In the genomic region with DNA sequence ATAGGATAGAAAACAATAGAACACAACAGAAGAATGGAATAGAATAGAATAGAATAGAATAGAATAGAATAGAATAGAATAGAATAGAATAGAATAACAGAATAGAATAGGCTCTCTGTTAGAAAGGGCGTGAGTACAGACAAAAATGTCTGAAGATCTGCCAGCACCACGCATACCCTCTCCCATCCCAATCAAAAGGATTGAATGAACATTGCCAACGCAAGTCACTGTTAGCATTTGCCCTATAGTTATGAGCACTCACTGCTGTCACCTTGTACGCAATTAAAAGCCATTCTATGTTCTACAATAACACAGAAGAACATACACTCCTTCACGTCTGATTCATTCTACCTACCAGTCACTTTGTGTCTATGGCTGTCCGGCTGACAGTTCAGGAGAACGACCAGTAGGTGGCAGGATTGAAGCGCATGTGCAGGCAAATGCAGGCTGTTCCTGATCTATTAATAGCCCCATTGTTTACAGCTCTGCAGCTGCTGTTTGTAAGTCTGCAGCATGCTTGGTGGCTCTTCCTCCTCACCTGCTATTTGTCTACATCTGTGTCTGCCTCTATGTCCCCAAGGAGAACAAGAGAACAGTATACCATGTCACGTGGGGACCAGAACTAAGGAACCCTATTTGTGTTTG, we compare ENCODE assay signal across 8 mouse cellular contexts. TPM values are rescaled to one million over a fixed set of nuclear protein-coding genes. Genes with fewer than 3 reads are reported as not detected.
DNase-seq lines count a peak whose midpoint lies in the region; ATAC-seq lines count a peak whose summit lies in the region.

No protein-coding gene starts in this region.

- 19% methylated on average over 9 of the region's 9 CpGs for WGBS in hindbrain, embryonic 15.5 days

- no peaks in the 10 kb centered on the region for H3K27me3 ChIP-seq in hindbrain, embryonic 15.5 days

- peak; percentile 82 for DNase-seq in R1 (ENCODE audit: low read depth, low spot score)
- peak; percentile 85 to 89 for DNase-seq in cerebellum, postnatal 14 days
- DNase-seq in frontal cortex, postnatal 25 days (ENCODE audit: low spot score in 2 of 2), result peak; percentile 44 to 65
- DNase-seq in layer of hippocampus, postnatal 36 days, result peak; percentile 75 to 78
- peak; percentile 87 for DNase-seq in lung, postnatal 36 days
- DNase-seq in right cerebral cortex, adult 18-20 months, result peak; percentile 81
- DNase-seq in urinary bladder, postnatal 36 days (ENCODE audit: low spot score in 2 of 2), result peak; percentile 41 to 64

- no peak overlapping the region for H3K9ac ChIP-seq in hindbrain, embryonic 15.5 days

- H3K27ac ChIP-seq in hindbrain, embryonic 15.5 days (replicated peaks), result no peak overlapping the region

- no peaks in the 10 kb centered on the region for H3K36me3 ChIP-seq in hindbrain, embryonic 15.5 days

- H3K4me2 ChIP-seq in hindbrain, embryonic 15.5 days, result no peak overlapping the region

- 0 out of 2 replicates have a peak, but pooled peaks cover 4% of the 10 kb centered on the region for H3K4me1 ChIP-seq in hindbrain, embryonic 15.5 days (replicated peaks)

- peak; percentile 89 for ATAC-seq in hindbrain, embryonic 15.5 days (ENCODE audit: low FRiP score, low read depth)

- no peaks in the 10 kb centered on the region for H3K9me3 ChIP-seq in hindbrain, embryonic 15.5 days

- no peak overlapping the region for H3K4me3 ChIP-seq in hindbrain, embryonic 15.5 days

RNA-seq across cellular contexts. Expression of gene Traf6, which starts 13.0 kb away (rescaled TPM):
- 5.6 and 5.7 TPM in 2 replicates for polyA plus RNA-seq in hindbrain, embryonic 15.5 days (2015; fragmentation: Nextera tagmentation; extraction: Ambion mirVana)
- total RNA-seq in layer of hippocampus, postnatal 36 days (2021), result 10 to 100 TPM; 14.9 to 15.4 TPM

RNA-seq across cellular contexts. Expression of gene B230118H07Rik, which starts 15.8 kb away (rescaled TPM):
- polyA plus RNA-seq in hindbrain, embryonic 15.5 days (2015; fragmentation: Nextera tagmentation; extraction: Ambion mirVana), result 46.4 and 49.5 TPM in 2 replicates
- total RNA-seq in layer of hippocampus, postnatal 36 days (2021), result 10 to 100 TPM; 32.8 to 35.2 TPM

RNA-seq across cellular contexts. Expression of gene Rag1, which starts 15.9 kb away (rescaled TPM):
- 0.12 TPM in 2 replicates for polyA plus RNA-seq in hindbrain, embryonic 15.5 days (2015; fragmentation: Nextera tagmentation; extraction: Ambion mirVana)
- under 1 TPM; 0.10 to 0.12 TPM for total RNA-seq in layer of hippocampus, postnatal 36 days (2021)

RNA-seq across cellular contexts. Expression of gene Rag2, which starts 40.7 kb away (rescaled TPM):
- not detected in 2 replicates for polyA plus RNA-seq in hindbrain, embryonic 15.5 days (2015; fragmentation: Nextera tagmentation; extraction: Ambion mirVana)
- total RNA-seq in layer of hippocampus, postnatal 36 days (2021), result not detected
